Mouse (Mus musculus): ENCODE measurements around the gene 4933427I04Rik.
A peak's percentile ranks its signal among the peaks of the same experiment; 100 is the strongest.

The 4933427I04Rik gene

DNA sequence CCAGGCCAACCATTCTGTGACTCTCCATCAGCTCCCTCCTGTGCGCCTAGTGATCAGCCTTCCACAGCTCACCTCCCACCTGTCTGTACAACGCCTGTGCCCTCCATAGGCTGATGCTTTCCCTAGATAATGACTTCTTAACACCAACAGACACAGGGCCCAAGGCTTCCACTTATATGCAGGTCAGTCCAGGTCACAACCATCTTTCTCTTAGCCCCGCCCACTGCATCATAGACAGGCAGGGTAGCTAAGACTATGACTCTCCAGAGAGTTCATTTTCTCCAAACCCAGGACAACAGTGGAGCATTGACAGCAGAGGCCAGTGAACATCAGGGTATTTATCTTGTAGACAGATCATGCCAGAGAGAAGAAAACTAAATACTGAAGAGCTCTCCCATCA, at the start of gene 4933427I04Rik:
TSS of gene 4933427I04Rik (plus strand) at position 301 of the 400 bp plus-strand sequence.
- DNase-seq (ENCODE audit: low read depth, low spot score): no peak

DNA sequence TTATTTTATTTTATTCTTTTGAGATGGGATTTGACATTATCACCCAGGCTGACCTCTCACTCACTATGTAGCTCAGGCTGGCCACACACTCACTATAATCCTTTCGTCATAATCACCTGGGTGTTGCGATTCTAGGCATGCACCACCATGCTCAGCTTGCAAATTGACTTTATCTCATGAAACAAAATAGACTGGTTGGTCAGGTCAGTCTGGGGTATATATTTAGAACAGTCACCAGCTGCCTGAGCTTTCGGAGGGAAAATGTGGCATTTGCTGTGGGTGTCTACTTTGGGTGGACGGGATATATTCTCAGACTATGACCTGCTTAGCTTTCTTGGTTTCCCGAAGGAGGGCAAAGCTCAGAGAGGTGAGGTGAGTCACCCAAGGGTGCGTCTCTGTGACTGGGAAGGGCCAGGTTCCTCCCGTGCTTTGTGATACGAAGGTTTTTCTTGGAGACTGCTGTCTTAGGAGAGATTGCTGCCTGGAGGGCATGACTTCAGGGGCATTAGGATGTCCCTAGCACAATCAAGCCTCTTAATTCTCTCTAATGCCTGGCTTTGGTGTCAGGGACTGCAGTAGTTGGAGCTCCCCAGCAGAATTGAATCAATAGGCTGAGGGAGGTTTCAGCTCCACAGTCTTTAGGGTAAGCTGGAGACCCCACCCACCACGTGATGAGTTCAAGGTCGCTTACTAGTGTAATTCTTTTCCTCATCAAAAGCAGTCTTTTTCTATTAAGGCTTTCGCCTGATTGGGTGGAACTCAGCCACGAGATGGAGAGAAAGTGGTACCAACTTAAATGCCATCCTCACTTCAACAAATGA, 48.8 kb upstream of the 4933427I04Rik start:
- no peak for DNase-seq (ENCODE audit: low read depth, low spot score)

DNA sequence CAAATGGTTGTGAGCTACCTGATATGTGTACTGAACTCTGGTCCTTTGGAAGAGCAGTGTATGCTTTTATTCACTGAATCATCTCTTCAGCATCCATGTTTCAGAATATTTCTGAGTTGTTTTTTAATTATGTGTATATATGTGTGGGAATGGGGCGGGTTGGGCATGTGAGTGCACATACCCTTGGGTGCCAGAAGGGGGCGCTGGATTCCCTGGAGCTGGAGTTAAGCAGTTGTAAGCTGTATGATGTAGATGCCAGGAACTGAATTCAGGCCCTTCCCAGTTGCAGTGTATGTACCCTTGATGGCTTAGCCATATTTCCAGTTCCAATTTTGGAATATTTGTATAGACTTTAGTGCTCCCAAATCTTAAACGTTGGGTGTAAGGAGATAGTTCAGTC, 47.0 kb upstream of the 4933427I04Rik start:
- no peak for DNase-seq (ENCODE audit: low read depth, low spot score)

DNA sequence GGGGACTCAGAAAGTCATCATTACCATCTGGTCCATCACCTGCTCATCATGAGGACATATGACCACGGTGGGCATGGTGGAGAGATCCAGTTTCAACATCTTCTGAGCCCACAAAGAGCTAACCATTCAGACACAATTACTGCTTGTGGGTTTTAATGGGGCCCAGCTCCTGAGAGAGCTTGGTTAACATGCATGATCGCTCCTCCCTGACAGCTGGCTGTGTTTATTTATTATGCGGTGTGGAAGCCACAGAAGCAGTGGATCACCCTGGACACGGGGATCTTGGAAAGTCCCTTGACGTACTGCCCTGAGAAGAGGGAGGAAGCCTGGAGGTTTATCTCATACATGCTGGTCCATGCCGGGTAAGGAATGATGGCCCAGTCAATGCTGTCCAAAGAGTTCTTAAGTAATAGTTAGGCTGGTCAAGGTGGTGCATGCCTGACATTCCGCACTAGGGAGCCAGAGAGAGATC, 45.4 kb upstream of the 4933427I04Rik start:
- DNase-seq (ENCODE audit: low read depth, low spot score): no peak

DNA sequence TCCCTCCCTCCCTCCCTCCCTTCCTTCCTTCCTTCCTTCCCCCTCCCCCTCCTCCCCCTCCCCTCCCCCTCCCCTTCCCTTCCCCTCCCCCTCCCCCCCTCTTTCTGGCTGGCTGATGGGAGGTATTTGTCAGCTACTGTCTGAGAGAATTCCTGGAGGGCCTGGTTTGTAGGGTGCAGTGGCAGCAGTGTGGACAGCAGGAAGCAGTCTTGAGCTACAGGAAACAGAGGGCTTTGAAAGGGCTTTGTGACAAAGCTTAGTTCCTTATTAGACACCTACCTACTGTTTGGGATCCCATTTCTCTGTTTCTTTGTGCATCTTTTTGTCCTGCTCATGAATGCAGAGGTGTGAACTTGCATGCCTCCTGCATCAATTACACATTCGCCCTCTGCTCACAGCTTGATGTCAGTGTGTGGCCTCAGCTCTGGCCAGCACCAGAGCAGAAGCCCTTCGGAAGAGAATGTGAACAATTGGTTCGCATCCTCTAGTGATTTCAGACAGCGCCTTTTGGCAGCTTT, 40.3 kb upstream of the 4933427I04Rik start:
- DNase-seq (ENCODE audit: low read depth, low spot score): no peak

DNA sequence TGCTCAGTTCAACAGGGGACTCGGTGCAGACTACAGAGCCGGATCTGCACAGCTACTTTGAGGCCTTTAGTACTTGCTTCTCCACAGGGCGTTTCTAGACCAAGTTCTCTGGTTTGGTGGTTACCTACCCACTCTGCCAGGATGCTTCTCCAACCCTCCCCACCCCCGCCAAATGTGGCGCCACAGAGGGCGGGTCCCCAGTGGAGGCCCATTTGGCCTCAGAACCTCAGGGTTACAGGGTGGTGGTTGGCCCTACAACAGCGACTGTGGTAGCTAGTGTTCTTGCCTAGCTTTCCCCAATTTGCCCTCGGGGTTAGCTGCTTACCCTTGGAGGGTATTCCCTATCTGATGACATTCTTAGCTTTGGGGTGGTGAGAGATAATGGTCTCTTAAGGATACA, 17.4 kb upstream of the 4933427I04Rik start:
- no peak for DNase-seq (ENCODE audit: low read depth, low spot score)

DNA sequence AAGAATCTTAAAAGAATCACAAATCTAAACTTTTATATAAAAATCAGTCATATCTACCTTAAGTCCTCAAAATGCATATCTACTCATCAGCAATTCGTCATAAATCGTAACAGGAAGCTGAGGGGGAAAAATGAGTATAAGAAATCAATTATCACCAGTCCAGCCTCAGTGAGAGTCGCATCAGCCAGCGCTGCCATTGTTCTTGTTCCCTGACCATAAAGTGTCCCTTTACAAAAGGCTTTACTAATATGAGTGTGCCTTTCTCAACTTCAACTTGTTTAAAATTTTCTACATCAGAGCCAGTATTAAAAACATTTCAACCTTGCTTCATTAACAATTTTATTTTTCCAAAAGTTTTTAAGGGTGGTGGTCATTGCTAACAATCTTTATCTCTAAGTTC, 2.6 kb upstream of the 4933427I04Rik start:
- no peak for DNase-seq (ENCODE audit: low read depth, low spot score)

DNA sequence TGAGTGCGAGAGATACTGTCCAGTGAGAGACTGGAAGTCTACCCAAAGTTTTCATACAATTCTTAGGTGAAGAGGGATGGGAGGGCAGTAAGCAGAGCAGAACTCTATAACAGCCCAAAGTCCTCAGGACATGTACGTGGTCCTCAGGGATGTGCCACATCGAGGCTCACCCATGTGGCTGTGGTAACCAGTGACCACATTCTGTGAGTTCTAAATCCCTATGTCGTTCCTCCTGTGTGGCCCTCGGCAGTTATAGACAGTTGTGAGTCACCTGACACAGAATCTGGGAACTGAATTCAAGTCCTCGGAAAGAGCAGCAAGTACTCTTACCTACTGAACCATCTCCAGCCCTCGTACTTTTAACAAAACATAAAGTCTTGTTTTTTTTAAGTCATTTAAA, 1.4 kb upstream of the 4933427I04Rik start:
- no peak for DNase-seq (ENCODE audit: low read depth, low spot score)

DNA sequence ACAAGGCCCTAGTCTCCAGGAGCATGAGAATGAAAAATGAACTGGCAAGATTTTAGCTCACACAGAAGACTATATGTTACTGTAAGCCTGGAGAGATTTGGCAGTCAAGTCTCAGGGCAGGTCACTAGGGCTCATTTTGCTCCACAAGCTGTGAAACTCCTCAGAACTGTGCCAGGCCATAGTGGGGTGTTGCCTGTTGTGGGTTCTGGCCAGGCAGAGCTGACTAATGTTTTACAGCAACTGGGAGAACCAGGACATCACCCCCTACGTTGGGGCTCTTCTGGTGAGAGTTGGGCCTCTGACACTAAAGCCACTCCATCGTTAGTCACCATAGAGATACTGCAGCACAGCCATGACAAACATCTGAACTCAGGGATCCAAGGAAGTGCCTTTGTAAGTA, 324 bp downstream of the 4933427I04Rik start:
- no peak for DNase-seq (ENCODE audit: low read depth, low spot score)

DNA sequence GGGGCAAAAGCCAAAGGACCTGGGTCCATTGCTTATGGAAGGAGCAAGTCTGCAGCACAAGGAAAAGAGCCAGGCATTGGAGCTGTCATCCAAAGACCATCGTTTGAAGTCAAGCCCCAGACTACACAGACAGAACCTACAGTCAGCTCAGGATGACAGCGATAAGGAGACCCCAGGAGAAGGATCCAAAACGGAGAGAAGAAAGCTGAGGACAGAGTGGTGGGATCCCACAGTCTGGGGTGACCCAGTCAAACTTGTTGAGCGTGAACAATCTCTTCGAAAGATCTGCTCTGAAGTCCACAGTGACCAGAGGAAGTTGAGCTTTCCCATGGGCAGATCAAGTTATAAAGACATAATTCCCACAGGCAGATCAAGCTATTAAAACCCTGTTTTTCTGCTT, 1.1 kb downstream of the 4933427I04Rik start:
- DNase-seq (ENCODE audit: low read depth, low spot score): no peak

DNA sequence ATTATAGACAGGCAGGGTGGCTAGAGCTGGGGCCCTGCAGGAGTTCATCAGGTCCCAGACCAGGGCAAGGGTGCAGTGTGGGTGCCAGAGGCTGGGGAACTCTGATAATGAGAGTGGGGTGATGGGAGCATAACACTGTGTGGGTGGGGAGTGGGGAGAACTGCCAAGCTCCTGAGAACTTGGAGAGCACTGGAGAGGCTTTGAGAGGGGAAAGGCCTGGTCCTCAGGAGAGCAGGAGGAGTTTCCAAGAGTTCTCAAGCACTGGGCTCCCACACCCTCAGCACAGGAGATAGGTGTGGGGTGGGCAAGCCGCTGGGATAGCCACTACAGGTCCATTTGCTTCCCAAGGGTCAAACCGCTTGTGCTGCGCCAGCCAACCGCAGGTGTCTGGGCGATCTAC, 34.2 kb downstream of the 4933427I04Rik start:
- no peak for DNase-seq (ENCODE audit: low read depth, low spot score)

DNA sequence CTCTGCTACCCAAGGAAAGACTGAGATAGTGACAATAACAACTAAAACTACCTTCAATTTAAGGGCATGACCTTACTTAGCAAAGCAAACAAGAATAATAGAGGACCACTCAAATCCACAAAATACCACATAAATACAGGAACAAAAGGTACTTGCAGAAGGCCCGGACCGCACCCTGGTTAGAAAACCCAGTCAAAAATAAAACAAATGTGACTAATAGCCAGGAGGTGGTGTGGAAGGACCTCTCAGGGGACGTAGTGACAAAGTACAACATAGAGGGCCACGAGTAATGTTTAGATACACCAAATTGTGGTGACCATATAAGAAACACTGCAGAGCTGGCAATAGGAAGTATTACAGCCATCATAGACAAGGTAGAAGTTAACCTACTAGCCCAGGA, 34.8 kb downstream of the 4933427I04Rik start:
- DNase-seq (ENCODE audit: low read depth, low spot score): no peak

DNA sequence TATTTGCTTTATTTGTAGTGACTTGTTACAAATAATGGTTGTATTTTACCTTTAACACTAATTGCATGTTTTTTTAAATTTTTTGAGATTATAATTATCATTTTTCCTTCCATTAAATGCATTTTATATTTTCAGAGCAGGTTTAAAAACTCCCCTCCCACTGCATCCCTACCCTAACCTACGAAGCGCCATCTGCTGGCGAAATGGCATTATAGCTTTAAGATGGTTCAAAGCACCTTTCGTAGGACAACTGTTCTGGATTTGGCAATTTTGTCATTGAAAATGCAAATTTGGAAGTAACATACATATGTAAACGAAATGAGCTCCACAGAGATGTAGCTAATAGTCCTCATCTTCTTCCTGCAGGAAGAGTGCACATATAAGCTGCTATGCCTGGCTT, 39.2 kb downstream of the 4933427I04Rik start:
- DNase-seq (ENCODE audit: low read depth, low spot score): no peak

DNA sequence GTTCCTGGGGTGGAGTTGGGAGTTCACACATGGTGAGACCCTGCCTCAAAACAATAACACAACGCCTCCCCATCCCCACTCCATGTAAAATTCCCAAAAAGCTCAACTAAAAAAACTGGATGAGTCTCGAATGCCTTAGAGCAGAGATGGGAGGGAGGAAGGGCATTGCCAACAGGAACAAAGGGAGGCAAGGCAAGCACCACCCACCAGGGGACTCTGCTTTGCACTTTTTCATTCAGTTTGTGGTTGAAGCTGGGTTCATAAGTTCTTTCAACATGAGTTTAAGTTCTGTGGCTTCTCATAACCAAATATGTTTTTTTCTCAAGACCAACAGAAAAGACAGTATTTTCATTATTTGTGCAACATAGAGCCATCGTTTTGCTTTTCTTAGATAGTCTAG, 44.0 kb downstream of the 4933427I04Rik start:
- no peak for DNase-seq (ENCODE audit: low read depth, low spot score)

DNA sequence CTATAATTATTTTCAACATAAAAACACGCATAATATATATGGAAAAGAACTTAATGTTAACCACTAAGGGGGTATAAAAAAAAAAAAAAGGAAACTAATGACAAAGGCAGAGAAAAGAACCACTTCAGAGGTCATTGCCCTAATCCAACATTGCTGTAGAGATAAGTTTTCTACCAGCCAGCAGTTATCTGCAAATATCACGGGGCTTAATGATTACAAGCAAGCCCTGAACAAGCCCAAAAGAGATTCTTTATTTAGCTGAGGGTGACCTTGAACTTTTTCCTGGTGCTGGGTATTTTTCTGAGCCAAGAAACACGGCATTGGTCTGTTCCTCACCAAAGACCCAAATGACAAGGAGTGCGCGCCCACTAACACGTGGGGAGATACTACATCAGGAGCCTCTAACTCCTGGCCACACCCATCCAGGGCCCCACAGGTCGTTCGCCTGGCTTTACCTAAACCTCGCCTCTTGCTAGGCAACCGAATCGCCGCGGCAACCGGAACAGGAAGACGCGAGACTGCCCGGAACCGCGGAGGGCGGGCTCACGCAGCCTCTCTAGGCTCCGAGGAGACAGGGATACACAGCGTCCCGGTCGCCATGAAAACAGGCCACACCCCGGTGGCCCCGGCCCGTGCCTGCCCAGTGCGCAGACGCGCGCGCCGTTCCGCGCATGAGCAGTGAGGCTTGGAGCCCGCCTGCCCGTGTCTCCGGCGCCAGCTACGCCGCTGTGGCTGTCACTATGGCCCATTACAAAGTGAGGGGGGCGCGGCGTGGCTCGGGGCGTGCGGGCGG, 45.0 kb downstream of the 4933427I04Rik start, which contains the start of gene Mycbp:
TSS of gene Mycbp (plus strand) at position 500 of the 793 bp plus-strand sequence.
- peak; percentile 96 for DNase-seq (ENCODE audit: low read depth, low spot score)

DNA sequence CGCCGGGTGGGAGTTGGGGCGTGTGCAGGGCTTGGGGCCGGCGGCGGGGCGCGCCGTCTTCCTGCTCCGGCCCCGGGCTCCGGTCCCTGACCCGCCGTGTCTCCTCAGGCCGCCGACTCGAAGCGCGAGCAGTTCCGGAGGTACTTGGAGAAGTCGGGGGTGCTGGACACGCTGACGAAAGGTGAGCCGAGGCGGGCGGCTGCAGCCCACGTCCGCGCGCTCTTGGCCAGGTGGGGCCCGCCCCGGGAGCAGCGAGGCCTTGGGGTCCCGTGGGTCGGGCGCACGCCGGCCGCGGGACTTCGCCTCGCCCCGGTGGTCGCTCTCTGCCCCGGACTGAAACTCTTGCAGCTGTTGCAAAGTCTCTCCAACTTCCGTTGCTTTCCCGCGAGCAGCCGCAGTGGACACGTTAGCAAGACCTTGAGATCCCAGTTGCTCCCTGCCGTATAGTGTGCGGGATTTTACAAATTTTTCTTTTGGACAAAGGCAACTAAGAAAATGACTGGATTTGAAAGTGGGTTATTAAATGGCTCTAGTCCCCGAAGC, 45.7 kb downstream of the 4933427I04Rik start:
- no peak for DNase-seq (ENCODE audit: low read depth, low spot score)

DNA sequence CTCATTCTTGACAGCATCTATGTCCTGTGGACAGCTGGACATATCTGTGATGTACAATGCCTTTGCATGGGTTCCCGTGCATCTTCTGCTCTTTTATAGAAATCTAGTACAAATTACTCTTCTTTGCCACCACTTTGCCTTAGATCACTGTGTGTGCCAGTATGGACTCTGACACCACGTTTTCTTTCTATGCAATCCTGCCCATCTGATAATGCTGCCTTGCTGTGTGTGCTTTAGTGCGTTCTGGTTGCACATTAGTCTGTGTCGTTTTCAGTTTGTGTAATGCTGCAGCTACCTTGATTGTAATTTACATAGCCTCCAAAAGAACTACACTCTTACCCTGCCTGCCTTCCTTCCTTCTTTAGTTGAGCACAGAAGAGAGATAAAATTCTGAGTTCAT, 52.0 kb downstream of the 4933427I04Rik start:
- DNase-seq (ENCODE audit: low read depth, low spot score): no peak

DNA sequence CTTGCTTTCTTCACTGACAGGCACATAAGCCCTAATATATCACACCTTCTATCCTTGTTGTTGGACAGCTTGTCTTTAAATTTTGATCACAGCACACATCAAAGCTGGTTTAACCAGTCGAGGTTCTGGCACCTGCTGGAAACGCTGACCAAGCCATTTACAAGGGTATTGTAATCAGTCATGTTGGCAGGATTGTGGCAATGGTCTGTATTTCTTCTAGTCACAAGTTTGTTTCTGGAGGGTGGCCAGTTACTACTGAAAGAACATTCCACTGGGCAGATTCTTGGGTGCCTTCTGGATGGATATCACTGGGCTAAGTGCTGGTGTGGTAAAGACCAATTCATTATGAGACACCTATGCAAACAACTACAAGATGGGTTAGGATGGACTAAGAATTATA, 53.0 kb downstream of the 4933427I04Rik start:
- DNase-seq (ENCODE audit: low read depth, low spot score): no peak

All from skeletal muscle tissue, adult 2 months (tissue).